In the genomic region with DNA sequence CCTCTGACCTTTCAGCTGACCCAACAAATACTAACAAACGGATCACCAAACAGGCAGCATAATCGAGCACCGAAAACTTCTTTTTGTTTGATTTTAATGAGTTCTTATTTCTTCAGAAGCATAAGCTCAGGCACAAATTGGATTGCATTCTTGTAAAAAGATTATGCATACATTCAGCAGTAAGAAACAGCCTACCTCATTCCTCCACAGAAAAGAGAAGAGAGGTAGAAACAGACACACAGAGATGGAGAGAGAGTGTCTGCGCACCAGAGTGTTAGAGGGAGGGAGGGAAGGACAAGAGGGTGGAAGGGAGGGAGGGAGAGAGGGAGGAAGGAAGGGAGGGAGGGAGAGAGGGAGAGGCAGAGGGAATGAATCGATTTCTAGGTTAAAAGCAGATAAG, we compare ENCODE assay signal across 25 mouse cellular contexts. TPM values are rescaled to one million over a fixed set of nuclear protein-coding genes. Genes with fewer than 3 reads are reported as not detected.
DNase-seq lines count a peak whose midpoint lies in the region; ATAC-seq and TF ChIP-seq lines count a peak whose summit lies in the region.
"Had no signal": no experiment of that assay in that cellular context is flagged by ENCODE, and none has a peak within 500 bp of the region (broad histone marks: within the 10 kb centered on the region; RNA-seq: fewer than 3 reads in every experiment).

No protein-coding gene starts in this region.

- no peak for ATAC-seq in forebrain, embryonic 11.5 days (replicated peaks; ENCODE audit: low FRiP score)
- no peak for ATAC-seq in forebrain, embryonic 15.5 days (replicated peaks)
- ATAC-seq in hindbrain, embryonic 16.5 days = no peak
- ATAC-seq in midbrain, postnatal 0 days (ENCODE audit: low FRiP score) = no peak
- ATAC-seq in liver, embryonic 12.5 days = no peak
- ATAC-seq: CD4-positive, CD25-positive, alpha-beta regulatory T cell, adult 4 months had no signal

- peak overlapping the region; percentile 12; the same call in 1 of the 2 replicates for H3K4me2 ChIP-seq in forebrain, embryonic 11.5 days (ENCODE audit: low read depth, low read length, severe bottlenecking)
- H3K4me2 ChIP-seq in forebrain, embryonic 15.5 days (replicated peaks) = peak overlapping the region; percentile 51
- H3K4me2 ChIP-seq in hindbrain, embryonic 16.5 days (ENCODE audit: low read length) = peak overlapping the region; percentile 40
- peak overlapping the region; percentile 51 for H3K4me2 ChIP-seq in midbrain, postnatal 0 days (ENCODE audit: low read depth, low read length, poor library complexity, severe bottlenecking)
- H3K4me2 ChIP-seq in liver, embryonic 12.5 days = no peak overlapping the region
- H3K4me2 ChIP-seq: limb, embryonic 12.5 days; liver, embryonic 15.5 days had no signal

- H3K36me3 ChIP-seq in forebrain, embryonic 11.5 days (ENCODE audit: control insufficient read depth, insufficient read depth, low read length) = no peaks in the 10 kb centered on the region
- H3K36me3 ChIP-seq in forebrain, embryonic 15.5 days = no peaks in the 10 kb centered on the region
- H3K36me3 ChIP-seq in hindbrain, embryonic 16.5 days (ENCODE audit: control insufficient read depth, insufficient read depth, low read length) = no peaks in the 10 kb centered on the region
- no peaks in the 10 kb centered on the region for H3K36me3 ChIP-seq in midbrain, postnatal 0 days (ENCODE audit: insufficient read depth, low read length)
- H3K36me3 ChIP-seq in liver, embryonic 12.5 days = no peaks in the 10 kb centered on the region
- H3K36me3 ChIP-seq: heart, embryonic 10.5 days; limb, embryonic 12.5 days; liver, embryonic 15.5 days had no signal

- DNase-seq in forebrain, embryonic 11.5 days (ENCODE audit: low spot score) = no peak
- DNase-seq in midbrain, postnatal 0 days (ENCODE audit: low spot score) = peak; percentile 14
- DNase-seq in lung, postnatal 4 days = no peak
- no peak for DNase-seq in adrenal gland, adult (ENCODE audit: inconsistent age in 2 of 2, low spot score in 1 of 2)
- no peak for DNase-seq in ovary, postnatal 10 days (ENCODE audit: low spot score)
- DNase-seq: adrenal gland, postnatal 14 days; cerebellum, postnatal 36 days; gastrocnemius, postnatal 14 days; heart, postnatal 4 days; kidney, adult 18-20 months; kidney, postnatal 4 days; lung, postnatal 10 days; thymus, postnatal 4 days had no signal

- H3K27ac ChIP-seq in forebrain, embryonic 11.5 days (ENCODE audit: low read depth, low read length) = peak overlapping the region; percentile 59
- peak overlapping the region; percentile 72 for H3K27ac ChIP-seq in forebrain, embryonic 15.5 days (replicated peaks)
- H3K27ac ChIP-seq in hindbrain, embryonic 16.5 days (ENCODE audit: low read depth, low read length) = peak overlapping the region; percentile 54
- peak overlapping the region; percentile 68 for H3K27ac ChIP-seq in midbrain, postnatal 0 days (ENCODE audit: low read depth, low read length)
- H3K27ac ChIP-seq in liver, embryonic 12.5 days = no peak overlapping the region
- H3K27ac ChIP-seq: heart, embryonic 10.5 days; limb, embryonic 12.5 days; liver, embryonic 15.5 days; stomach, postnatal 0 days had no signal

- no peak for TF ChIP-seq CTCF in midbrain, postnatal 0 days (IDR thresholded peaks at IDR 0.05)

- no peaks in the 10 kb centered on the region for H3K9me3 ChIP-seq in forebrain, embryonic 11.5 days (ENCODE audit: control insufficient read depth, low read length)
- H3K9me3 ChIP-seq in forebrain, embryonic 15.5 days = no peaks in the 10 kb centered on the region
- H3K9me3 ChIP-seq in hindbrain, embryonic 16.5 days (ENCODE audit: control insufficient read depth, low read length) = no peaks in the 10 kb centered on the region
- no peaks in the 10 kb centered on the region for H3K9me3 ChIP-seq in midbrain, postnatal 0 days (ENCODE audit: low read length)
- H3K9me3 ChIP-seq in liver, embryonic 12.5 days (replicated peaks) = no peaks in the 10 kb centered on the region
- H3K9me3 ChIP-seq: heart, embryonic 10.5 days; limb, embryonic 12.5 days; liver, embryonic 15.5 days had no signal

- WGBS in forebrain, embryonic 11.5 days = 15% methylated on average over 5 of the region's 5 CpGs
- 24% methylated on average over 5 of the region's 5 CpGs for WGBS in forebrain, embryonic 15.5 days
- 26% methylated on average over 5 of the region's 5 CpGs for WGBS in hindbrain, embryonic 16.5 days
- WGBS in midbrain, postnatal 0 days = 26% methylated on average over 5 of the region's 5 CpGs
- WGBS in liver, embryonic 12.5 days (ENCODE audit: insufficient replicate concordance) = 27% methylated on average over 5 of the region's 5 CpGs

- H3K4me1 ChIP-seq in forebrain, embryonic 11.5 days (replicated peaks; ENCODE audit: control insufficient read depth, insufficient read depth, low read length) = peaks cover 2% of the 10 kb centered on the region; the same call in 1 of the 2 replicates
- H3K4me1 ChIP-seq in forebrain, embryonic 15.5 days = peaks cover 3% of the 10 kb centered on the region
- H3K4me1 ChIP-seq in hindbrain, embryonic 16.5 days (ENCODE audit: control insufficient read depth, insufficient read depth, low read depth, low read length) = no peaks in the 10 kb centered on the region
- no peaks in the 10 kb centered on the region for H3K4me1 ChIP-seq in midbrain, postnatal 0 days (ENCODE audit: insufficient read depth, low read length)
- no peaks in the 10 kb centered on the region for H3K4me1 ChIP-seq in liver, embryonic 12.5 days
- H3K4me1 ChIP-seq: heart, embryonic 10.5 days; limb, embryonic 12.5 days; liver, embryonic 15.5 days had no signal

- H3K9ac ChIP-seq in forebrain, embryonic 11.5 days (ENCODE audit: low read length) = no peak overlapping the region
- H3K9ac ChIP-seq in forebrain, embryonic 15.5 days (replicated peaks) = peak overlapping the region; percentile 22
- no peak overlapping the region for H3K9ac ChIP-seq in hindbrain, embryonic 16.5 days (ENCODE audit: low read depth, low read length)
- no peak overlapping the region for H3K9ac ChIP-seq in midbrain, postnatal 0 days (replicated peaks; ENCODE audit: low read length, poor library complexity, severe bottlenecking)
- H3K9ac ChIP-seq in liver, embryonic 12.5 days = no peak overlapping the region
- H3K9ac ChIP-seq: limb, embryonic 12.5 days; liver, embryonic 15.5 days had no signal

- H3K4me3 ChIP-seq in forebrain, embryonic 11.5 days (ENCODE audit: low read depth, low read length) = no peak overlapping the region; the same call in 1 of the 2 replicates
- H3K4me3 ChIP-seq in forebrain, embryonic 15.5 days = peak overlapping the region; percentile 57
- peak overlapping the region; percentile 19 for H3K4me3 ChIP-seq in hindbrain, embryonic 16.5 days (ENCODE audit: low read length)
- peak overlapping the region; percentile 27 for H3K4me3 ChIP-seq in midbrain, postnatal 0 days (ENCODE audit: low read depth, low read length)
- H3K4me3 ChIP-seq in liver, embryonic 12.5 days = no peak overlapping the region
- H3K4me3 ChIP-seq: heart, embryonic 10.5 days; limb, embryonic 12.5 days; liver, embryonic 15.5 days had no signal

- H3K27me3 ChIP-seq in forebrain, embryonic 11.5 days (ENCODE audit: control insufficient read depth, insufficient read depth, low read length) = no peaks in the 10 kb centered on the region
- H3K27me3 ChIP-seq in forebrain, embryonic 15.5 days = no peaks in the 10 kb centered on the region
- no peaks in the 10 kb centered on the region for H3K27me3 ChIP-seq in hindbrain, embryonic 16.5 days (replicated peaks; ENCODE audit: control insufficient read depth, insufficient read depth, low read length)
- H3K27me3 ChIP-seq in midbrain, postnatal 0 days (ENCODE audit: insufficient read depth, low read length) = no peaks in the 10 kb centered on the region
- H3K27me3 ChIP-seq in liver, embryonic 12.5 days (replicated peaks) = peaks cover 37% of the 10 kb centered on the region

RNA-seq across cellular contexts. Expression of a gene that starts 2.0 kb away (rescaled TPM):
- 8.3 and 10.1 TPM in 2 replicates for polyA plus RNA-seq in forebrain, embryonic 11.5 days (2014; fragmentation: Nextera tagmentation; extraction: Ambion mirVana)
- 12.6 and 15.0 TPM in 2 replicates for polyA plus RNA-seq in forebrain, embryonic 15.5 days (2015; fragmentation: Nextera tagmentation; extraction: Ambion mirVana)
- polyA plus RNA-seq in hindbrain, embryonic 16.5 days (2015; fragmentation: Nextera tagmentation; extraction: Ambion mirVana) = 6.8 and 7.6 TPM in 2 replicates
- 43.9 and 49.8 TPM in 2 replicates for total RNA-seq in midbrain, postnatal 0 days (2014; rRNA removed)
- polyA plus RNA-seq in midbrain, postnatal 0 days (2015; fragmentation: Nextera tagmentation; extraction: Ambion mirVana) = 11.4 and 12.4 TPM in 2 replicates
- polyA plus RNA-seq in liver, embryonic 12.5 days (2016; fragmentation: Nextera tagmentation; extraction: Ambion mirVana) = 0.07 TPM in 1 of 2 replicates, not detected in the other
- total RNA-seq: adrenal gland, postnatal 14 days; gastrocnemius, postnatal 14 days; heart, postnatal 4 days; megakaryocyte-erythroid progenitor cell, adult 5-6 weeks; MEL; neutrophil, adult 5-6 weeks had no signal
- polyA plus RNA-seq: CD4-positive, CD25-positive, alpha-beta regulatory T cell, adult 4 months; liver, embryonic 15.5 days; spleen, adult 2 months had no signal

Comparison
In these comparisons a context has a peak if more than half of its experiments do, and no peak if none do; other contexts are left out.
1. H3K4me3 ChIP-seq: peak in forebrain, embryonic 15.5 days (single experiment), hindbrain, embryonic 16.5 days (single experiment) and midbrain, postnatal 0 days (single experiment); none in forebrain, embryonic 11.5 days (single experiment) and liver, embryonic 12.5 days (single experiment).